Mouse (Mus musculus): ENCODE results near the gene Olfr971. TPM values are rescaled to one million over a fixed set of nuclear protein-coding genes. Genes with fewer than 3 reads are reported as not detected.

Olfr971 gene
- not detected in 2 replicates for polyA plus RNA-seq (2012)

GRCm38 (mm10) chr9:39836576-39836975 lies at the start of gene Olfr971:
TSS of gene Olfr971 (plus strand) at chr9:39836876.

GRCm38 (mm10) chr9:39790558-39790957 lies 46.1 kb upstream of the Olfr971 start, which contains the start of gene Olfr969:
TSS of gene Olfr969 (plus strand) at chr9:39790945.

DNA sequence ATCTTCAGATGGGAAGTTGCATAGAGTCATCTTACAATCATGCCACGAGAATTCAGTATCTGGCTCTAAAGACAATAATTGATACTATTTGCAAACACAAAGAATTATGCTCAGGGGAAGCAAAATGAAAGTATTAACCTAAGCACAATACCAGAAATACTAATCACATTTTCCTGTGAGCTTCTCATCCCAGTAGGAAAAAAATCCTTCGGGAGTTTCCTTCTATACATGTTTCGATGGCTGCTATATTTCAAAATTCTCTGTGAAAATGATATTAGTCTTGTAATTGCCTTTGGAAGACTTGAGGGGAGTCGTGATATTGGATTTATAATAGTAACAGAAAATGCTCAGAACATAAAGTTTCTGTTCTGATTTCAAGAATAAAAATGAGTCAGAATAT lies 28.1 kb upstream of the Olfr971 start, which contains the start of gene Olfr970:
Gene Olfr970 (plus strand): TSS at position 301 of the 400 bp plus-strand sequence.

DNA sequence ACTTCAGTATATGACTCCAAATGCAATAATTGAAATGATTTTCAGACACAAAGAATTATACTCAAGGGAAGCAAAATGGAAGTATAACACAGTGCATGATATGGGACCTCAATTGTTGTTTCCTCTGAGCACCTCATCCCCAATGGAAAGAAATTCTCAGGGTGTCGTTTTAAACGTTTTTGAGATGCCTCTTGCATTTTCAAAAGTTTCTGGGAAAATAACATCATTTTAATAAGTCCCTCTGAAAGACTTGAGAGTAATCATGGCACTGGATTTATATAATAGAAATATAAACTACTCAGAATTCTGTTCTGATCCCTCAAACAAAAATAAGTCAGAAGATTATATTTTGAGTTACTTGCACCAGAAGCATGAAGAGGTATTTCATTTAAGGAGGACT lies 29.4 kb downstream of the Olfr971 start, which contains the start of gene Olfr972:
Gene Olfr972 (plus strand): TSS at position 301 of the 400 bp plus-strand sequence.

Other genes with a start within 250 kb of the Olfr971 start
- gene AW551984, start 232.5 kb upstream of the Olfr971 start, polyA plus RNA-seq (2012): not detected in 2 replicates
- gene Olfr148, start 226.2 kb upstream of the Olfr971 start, polyA plus RNA-seq (2012): not detected in 2 replicates
- gene Olfr960, start 215.5 kb upstream of the Olfr971 start, polyA plus RNA-seq (2012): not detected in 2 replicates
- not detected in 2 replicates for gene Olfr961, start 191.8 kb upstream of the Olfr971 start, polyA plus RNA-seq (2012)
- not detected in 2 replicates for gene Olfr963, start 169.7 kb upstream of the Olfr971 start, polyA plus RNA-seq (2012)
- not detected in 2 replicates for gene Olfr149, start 129.8 kb upstream of the Olfr971 start, polyA plus RNA-seq (2012)
- gene Olfr965, start 125.5 kb upstream of the Olfr971 start, polyA plus RNA-seq (2012): 0.10 TPM in 1 of 2 replicates, not detected in the other
- gene Olfr150, start 105.9 kb upstream of the Olfr971 start, polyA plus RNA-seq (2012): not detected in 2 replicates
- not detected in 2 replicates for gene Olfr967, start 90.6 kb upstream of the Olfr971 start, polyA plus RNA-seq (2012)
- gene Olfr968, start 53.6 kb upstream of the Olfr971 start, polyA plus RNA-seq (2012): not detected in 2 replicates
- not detected in 2 replicates for gene Olfr969, start 45.9 kb upstream of the Olfr971 start, polyA plus RNA-seq (2012)
- not detected in 2 replicates for gene Olfr970, start 28.0 kb upstream of the Olfr971 start, polyA plus RNA-seq (2012)
- gene Olfr972, start 29.5 kb downstream of the Olfr971 start, polyA plus RNA-seq (2012): not detected in 2 replicates
- gene Olfr229, start 70.5 kb downstream of the Olfr971 start, polyA plus RNA-seq (2012): not detected in 2 replicates
- gene Olfr974, start 100.6 kb downstream of the Olfr971 start, polyA plus RNA-seq (2012): not detected in 2 replicates
- gene Olfr975, start 115.2 kb downstream of the Olfr971 start, polyA plus RNA-seq (2012): not detected in 2 replicates
- not detected in 2 replicates for gene Olfr976, start 124.3 kb downstream of the Olfr971 start, polyA plus RNA-seq (2012)
- gene Olfr978, start 155.2 kb downstream of the Olfr971 start, polyA plus RNA-seq (2012): not detected in 2 replicates
- not detected in 2 replicates for gene Olfr979, start 166.6 kb downstream of the Olfr971 start, polyA plus RNA-seq (2012)
- not detected in 2 replicates for gene Olfr980, start 172.7 kb downstream of the Olfr971 start, polyA plus RNA-seq (2012)
- gene Olfr981, start 184.6 kb downstream of the Olfr971 start, polyA plus RNA-seq (2012): not detected in 2 replicates
- not detected in 2 replicates for gene Olfr982, start 237.0 kb downstream of the Olfr971 start, polyA plus RNA-seq (2012)

Measured in megakaryocyte-erythroid progenitor cell, adult 5 weeks (primary cell).